Mouse (Mus musculus): Measurements from ENCODE around the gene Rgs12. TPM values are rescaled to one million over a fixed set of nuclear protein-coding genes. Genes with fewer than 3 reads are reported as not detected.

The Rgs12 gene
- total RNA-seq, 2 experiments from 2014 or later = 42.7 to 45.9 TPM

- DNase-seq (ENCODE audit: extremely low spot score in 1 of 2, low spot score in 1 of 2) = no peak
Measured at GRCm38 (mm10) chr5:34931091-34931490, 18.2 kb upstream of the Rgs12 start.

GRCm38 (mm10) chr5:34931516-34932457 is 17.5 kb upstream of the Rgs12 start:
- DNase-seq (ENCODE audit: extremely low spot score in 1 of 2, low spot score in 1 of 2) = no peak

- DNase-seq (ENCODE audit: extremely low spot score in 1 of 2, low spot score in 1 of 2) = no peak
Measured at GRCm38 (mm10) chr5:34932458-34932806, 16.8 kb upstream of the Rgs12 start.

- DNase-seq (ENCODE audit: extremely low spot score in 1 of 2, low spot score in 1 of 2) = no peak
Measured at GRCm38 (mm10) chr5:34933461-34933860, 15.8 kb upstream of the Rgs12 start.

GRCm38 (mm10) chr5:34941710-34942470 is 7.4 kb upstream of the Rgs12 start:
- no peak for DNase-seq (ENCODE audit: extremely low spot score in 1 of 2, low spot score in 1 of 2)

GRCm38 (mm10) chr5:34943428-34943827 is 5.8 kb upstream of the Rgs12 start:
- no peak for DNase-seq (ENCODE audit: extremely low spot score in 1 of 2, low spot score in 1 of 2)

- no peak for DNase-seq (ENCODE audit: extremely low spot score in 1 of 2, low spot score in 1 of 2)
Measured at GRCm38 (mm10) chr5:34949769-34950211, 545 bp downstream of the Rgs12 start.

- no peak for DNase-seq (ENCODE audit: extremely low spot score in 1 of 2, low spot score in 1 of 2)
Measured at GRCm38 (mm10) chr5:34950486-34951160, 1.4 kb downstream of the Rgs12 start.

- DNase-seq (ENCODE audit: extremely low spot score in 1 of 2, low spot score in 1 of 2) = peak in 1 of 2 experiments; percentile 29
Measured at GRCm38 (mm10) chr5:34951161-34951834, 2.1 kb downstream of the Rgs12 start.

- DNase-seq (ENCODE audit: extremely low spot score in 1 of 2, low spot score in 1 of 2) = no peak
Measured at GRCm38 (mm10) chr5:34954508-34954907, 5.3 kb downstream of the Rgs12 start.

GRCm38 (mm10) chr5:34955630-34956029 is 6.4 kb downstream of the Rgs12 start:
- no peak for DNase-seq (ENCODE audit: extremely low spot score in 1 of 2, low spot score in 1 of 2)

- DNase-seq (ENCODE audit: extremely low spot score in 1 of 2, low spot score in 1 of 2) = no peak
Measured at GRCm38 (mm10) chr5:34956151-34956550, 6.9 kb downstream of the Rgs12 start.

GRCm38 (mm10) chr5:34957015-34957414 is 7.8 kb downstream of the Rgs12 start:
- DNase-seq (ENCODE audit: extremely low spot score in 1 of 2, low spot score in 1 of 2) = peak in 1 of 2 experiments; percentile 20

- DNase-seq (ENCODE audit: extremely low spot score in 1 of 2, low spot score in 1 of 2) = no peak
Measured at GRCm38 (mm10) chr5:34960021-34960420, 10.8 kb downstream of the Rgs12 start.

- no peak for DNase-seq (ENCODE audit: extremely low spot score in 1 of 2, low spot score in 1 of 2)
Measured at GRCm38 (mm10) chr5:34965531-34965930, 16.3 kb downstream of the Rgs12 start.

GRCm38 (mm10) chr5:34968386-34968785 is 19.1 kb downstream of the Rgs12 start:
- DNase-seq (ENCODE audit: extremely low spot score in 1 of 2, low spot score in 1 of 2) = no peak

- DNase-seq (ENCODE audit: extremely low spot score in 1 of 2, low spot score in 1 of 2) = no peak
Measured at GRCm38 (mm10) chr5:34972471-34972870, 23.2 kb downstream of the Rgs12 start.

GRCm38 (mm10) chr5:34973560-34974317 is 24.5 kb downstream of the Rgs12 start:
- no peak for DNase-seq (ENCODE audit: extremely low spot score in 1 of 2, low spot score in 1 of 2)

GRCm38 (mm10) chr5:34974773-34975443 is 25.7 kb downstream of the Rgs12 start:
- no peak for DNase-seq (ENCODE audit: extremely low spot score in 1 of 2, low spot score in 1 of 2)

Data from layer of hippocampus, postnatal 25 days (tissue).